Comparison of ENCODE assay signal across 11 mouse cellular contexts in genomic region chr3:90085281-90085680, GRCm38 (mm10). TPM values are rescaled to one million over a fixed set of nuclear protein-coding genes. Genes with fewer than 3 reads are reported as not detected.
DNase-seq lines count a peak whose midpoint lies in the region; ATAC-seq and TF ChIP-seq lines count a peak whose summit lies in the region.
"Had no signal": no experiment of that assay in that cellular context is flagged by ENCODE, and none has a peak within 500 bp of the region (broad histone marks: within the 10 kb centered on the region; RNA-seq: fewer than 3 reads in every experiment).

No protein-coding gene starts in this region.

- peak; percentile 43 for DNase-seq in kidney, postnatal 10 days
- DNase-seq in kidney, adult 11 months: no peak
- no peak for DNase-seq in spleen, adult 18-20 months
- no peak for DNase-seq in natural killer cell, adult 2 months (ENCODE audit: low spot score in 2 of 2)
- DNase-seq: thymus, postnatal 36 days had no signal

- WGBS in heart, embryonic 16.5 days: 71% methylated on average over 6 of the region's 6 CpGs

- no peaks in the 10 kb centered on the region for H3K9me3 ChIP-seq in heart, embryonic 16.5 days (replicated peaks; ENCODE audit: control insufficient read depth, low read length)
- H3K9me3 ChIP-seq: kidney, embryonic 15.5 days; midbrain, embryonic 15.5 days had no signal

- H3K79me2 ChIP-seq in myocyte (ENCODE audit: control insufficient read depth, insufficient read depth): peaks cover 70% of the 10 kb centered on the region

- H3K4me2 ChIP-seq in heart, embryonic 16.5 days (ENCODE audit: low read depth, low read length): no peak overlapping the region
- H3K4me2 ChIP-seq in myocyte (ENCODE audit: low read depth): peak overlapping the region; percentile 8
- H3K4me2 ChIP-seq: kidney, embryonic 15.5 days; midbrain, embryonic 15.5 days had no signal

- H3ac ChIP-seq in myocyte (ENCODE audit: control insufficient read depth, insufficient read length): no peak overlapping the region

- H3K27ac ChIP-seq in bone marrow macrophage, adult 2 months (ENCODE audit: insufficient read depth, low read depth, low read length): peak overlapping the region; percentile 91; the same call in 1 of the 2 replicates
- H3K27ac ChIP-seq in heart, embryonic 16.5 days (ENCODE audit: low read length): peak overlapping the region; percentile 11; the same call in 1 of the 2 replicates
- H3K27ac ChIP-seq: midbrain, embryonic 15.5 days had no signal

- peaks cover 34% of the 10 kb centered on the region for H3K36me3 ChIP-seq in heart, embryonic 16.5 days (ENCODE audit: control insufficient read depth, insufficient read depth)
- H3K36me3 ChIP-seq in myocyte (ENCODE audit: control insufficient read depth, insufficient read depth): peaks cover 32% of the 10 kb centered on the region

- H3K9ac ChIP-seq in heart, embryonic 16.5 days (ENCODE audit: low read length): no peak overlapping the region
- H3K9ac ChIP-seq: kidney, embryonic 15.5 days; midbrain, embryonic 15.5 days had no signal

- peaks cover 39% of the 10 kb centered on the region for H3K4me1 ChIP-seq in bone marrow macrophage, adult 2 months (ENCODE audit: control insufficient read depth, insufficient read depth, low read length)
- H3K4me1 ChIP-seq in heart, embryonic 16.5 days (ENCODE audit: control insufficient read depth, insufficient read depth, low read length): peaks cover 50% of the 10 kb centered on the region

- H3K4me3 ChIP-seq in bone marrow macrophage, adult 2 months (ENCODE audit: insufficient read depth, low read length): no peak overlapping the region
- H3K4me3 ChIP-seq in heart, embryonic 16.5 days (ENCODE audit: low read length): no peak overlapping the region
- no peak overlapping the region for H3K4me3 ChIP-seq in myocyte
- H3K4me3 ChIP-seq: kidney, embryonic 15.5 days; midbrain, embryonic 15.5 days had no signal

- H3K27me3 ChIP-seq in heart, embryonic 16.5 days (ENCODE audit: control insufficient read depth, insufficient read depth, low read length): no peaks in the 10 kb centered on the region
- no peaks in the 10 kb centered on the region for H3K27me3 ChIP-seq in myocyte (ENCODE audit: control insufficient read depth, insufficient read depth, insufficient read length)
- H3K27me3 ChIP-seq: kidney, embryonic 15.5 days; midbrain, embryonic 15.5 days had no signal

- no peak for TF ChIP-seq CTCF in bone marrow macrophage, adult 2 months (IDR thresholded peaks at IDR 0.05; ENCODE audit: low read depth, low read length)

- ATAC-seq in heart, embryonic 16.5 days (replicated peaks; ENCODE audit: extremely low read depth, insufficient read depth, low FRiP score): no peak
- ATAC-seq in megakaryocyte-erythroid progenitor cell, adult 5-6 weeks (replicated peaks; ENCODE audit: low FRiP score, low TSS enrichment, poor library complexity, severe bottlenecking): no peak
- ATAC-seq: midbrain, embryonic 15.5 days had no signal

- no peak for TF ChIP-seq POLR2A in bone marrow macrophage, adult 2 months (IDR thresholded peaks at IDR 0.05; ENCODE audit: borderline replicate concordance, low read depth, low read length)
- no peak for TF ChIP-seq POLR2A in myocyte (IDR thresholded peaks at IDR 0.05; ENCODE audit: insufficient read length, low read depth)

TF ChIP-seq in myocyte, 11 proteins besides CTCF, POLR2A, EP300 and RAD21:
- TF ChIP-seq MYOG (IDR thresholded peaks at IDR 0.05; ENCODE audit: control insufficient read depth in 1 of 3, insufficient read depth in 1 of 3, insufficient read length in 2 of 3, low read depth in 2 of 3): no peak
- TF ChIP-seq MYOD1 (IDR thresholded peaks at IDR 0.05; ENCODE audit: control insufficient read depth in 1 of 3, insufficient read length in 2 of 3, low read depth in 2 of 3): no peak
- no peak for TF ChIP-seq REST (IDR thresholded peaks at IDR 0.05; ENCODE audit: insufficient read depth, insufficient read length)
- TF ChIP-seq MAX (IDR thresholded peaks at IDR 0.05; ENCODE audit: low read depth): no peak
- TF ChIP-seq TCF12 (IDR thresholded peaks at IDR 0.05; ENCODE audit: insufficient read depth, poor library complexity, severe bottlenecking): no peak
- no peak for TF ChIP-seq SRF (IDR thresholded peaks at IDR 0.05; ENCODE audit: control insufficient read depth, insufficient read length, low read depth)
- TF ChIP-seq E2F4 (IDR thresholded peaks at IDR 0.05; ENCODE audit: insufficient read depth): no peak
- no peak for TF ChIP-seq POLR2AphosphoS2 (IDR thresholded peaks at IDR 0.05; ENCODE audit: insufficient read length, low read depth)
- TF ChIP-seq CEBPB (IDR thresholded peaks at IDR 0.05; ENCODE audit: insufficient read depth, poor library complexity, severe bottlenecking): no peak
- no peak for TF ChIP-seq TCF3 (IDR thresholded peaks at IDR 0.05; ENCODE audit: insufficient read length, low read depth)
- no peak for TF ChIP-seq USF1 (IDR thresholded peaks at IDR 0.05; ENCODE audit: low read depth)

RNA-seq across cellular contexts. Expression of gene Tpm3, which starts 12.8 kb away (rescaled TPM):
- 739 and 786 TPM in 2 replicates for polyA plus RNA-seq in bone marrow macrophage, adult 2 months (2012; ENCODE audit: insufficient read depth, insufficient read length, missing spikeins)
- polyA plus RNA-seq in heart, embryonic 16.5 days (2015; fragmentation: Nextera tagmentation; extraction: Ambion mirVana): 267 and 298 TPM in 2 replicates
- polyA plus RNA-seq in myocyte (2012; fragmentation: generic; extraction: Trizol): 290 TPM
- 192 and 222 TPM in 2 replicates for total RNA-seq in megakaryocyte-erythroid progenitor cell, adult 5-6 weeks (2014; fragmentation: Nextera tagmentation)
- 375 and 390 TPM in 2 replicates for total RNA-seq in megakaryocyte-erythroid progenitor cell, adult 5-6 weeks (2017)

RNA-seq across cellular contexts. Expression of gene Nup210l, which starts 18.7 kb away (rescaled TPM):
- polyA plus RNA-seq in bone marrow macrophage, adult 2 months (2012; ENCODE audit: insufficient read depth, insufficient read length, missing spikeins): 0.28 and 0.69 TPM in 2 replicates
- 0.25 and 0.32 TPM in 2 replicates for polyA plus RNA-seq in heart, embryonic 16.5 days (2015; fragmentation: Nextera tagmentation; extraction: Ambion mirVana)
- polyA plus RNA-seq in myocyte (2012; fragmentation: generic; extraction: Trizol): 0.35 TPM
- total RNA-seq in megakaryocyte-erythroid progenitor cell, adult 5-6 weeks (2014; fragmentation: Nextera tagmentation): 0.05 TPM in 1 of 2 replicates, not detected in the other
- total RNA-seq in megakaryocyte-erythroid progenitor cell, adult 5-6 weeks (2017): not detected in 2 replicates

RNA-seq across cellular contexts. Expression of gene Ubap2l, which starts 32.9 kb away (rescaled TPM):
- polyA plus RNA-seq in bone marrow macrophage, adult 2 months (2012; ENCODE audit: insufficient read depth, insufficient read length, missing spikeins): 200 and 228 TPM in 2 replicates
- 111 and 146 TPM in 2 replicates for polyA plus RNA-seq in heart, embryonic 16.5 days (2015; fragmentation: Nextera tagmentation; extraction: Ambion mirVana)
- 77.5 TPM for polyA plus RNA-seq in myocyte (2012; fragmentation: generic; extraction: Trizol)
- 319 and 326 TPM in 2 replicates for total RNA-seq in megakaryocyte-erythroid progenitor cell, adult 5-6 weeks (2014; fragmentation: Nextera tagmentation)
- 151 and 159 TPM in 2 replicates for total RNA-seq in megakaryocyte-erythroid progenitor cell, adult 5-6 weeks (2017)

RNA-seq across cellular contexts. Expression of gene 4933434E20Rik, which starts 33.8 kb away (rescaled TPM):
- polyA plus RNA-seq in bone marrow macrophage, adult 2 months (2012; ENCODE audit: insufficient read depth, insufficient read length, missing spikeins): 84.4 and 85.5 TPM in 2 replicates
- polyA plus RNA-seq in heart, embryonic 16.5 days (2015; fragmentation: Nextera tagmentation; extraction: Ambion mirVana): 147 and 151 TPM in 2 replicates
- polyA plus RNA-seq in myocyte (2012; fragmentation: generic; extraction: Trizol): 83.8 TPM
- 47.5 and 67.7 TPM in 2 replicates for total RNA-seq in megakaryocyte-erythroid progenitor cell, adult 5-6 weeks (2014; fragmentation: Nextera tagmentation)
- total RNA-seq in megakaryocyte-erythroid progenitor cell, adult 5-6 weeks (2017): 42.7 and 55.0 TPM in 2 replicates
